Mouse (Mus musculus) gastrocnemius, adult 2 months (tissue): ENCODE measurements at regions not wholly inside any gene's neighbourhood (a gene's known extent, or its start where the extent isn't known, plus 50 kb on each side); places are given as distances from the start of the nearest gene placed in this dataset.

ENCODE experiments used
- DNase-seq: peaks from one replicate; pipeline ENCODE4 v3.0.0; 2022
- H3K27ac ChIP-seq: fragments of 200-600 bp; 2 replicates; pipeline ENCODE4 v1.8.1; 2022; ENCODE audit warnings: mild to moderate bottlenecking
- H3K4me3 ChIP-seq: fragments of 200-600 bp; 2 replicates; pipeline ENCODE4 v1.8.1; 2022; ENCODE audit warnings: mild to moderate bottlenecking, moderate library complexity
- CTCF ChIP-seq: fragments of 200-600 bp; IDR thresholded peaks from 2 replicates; pipeline ENCODE4 v1.8.1; 2022; ENCODE audit warnings: antibody characterized with exemption, mild to moderate bottlenecking, moderate library complexity
- intact Hi-C: fragments of 180-260 bp; cut with DNase I; formaldehyde crosslinking; loops from one replicate; pipeline ENCODE4 v1.15.1; 2025

DNA sequence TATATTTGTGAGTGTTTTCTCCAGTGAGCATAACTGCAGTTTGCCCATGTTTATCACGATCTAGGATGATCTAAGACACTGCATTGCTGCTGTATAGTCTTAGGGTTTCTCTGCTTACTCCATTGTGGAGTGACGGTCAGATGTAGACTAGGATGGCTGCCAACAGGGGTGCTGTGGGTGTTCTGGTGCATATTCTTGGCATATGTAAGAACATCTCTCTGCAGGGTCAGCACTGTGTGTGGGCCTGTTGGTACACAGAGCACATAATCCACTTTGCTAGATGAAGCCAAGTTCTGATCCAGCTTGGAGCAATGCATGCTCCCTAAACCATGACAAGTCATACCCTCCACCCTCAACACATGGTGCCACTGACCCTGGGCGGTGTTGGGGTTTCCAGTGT is 375.4 kb downstream of the Glrx3 start:
- H3K27ac ChIP-seq, result no peak overlapping the region
- DNase-seq, result no peak
- intact Hi-C loops, result no loop called here
- H3K4me3 ChIP-seq, result no peak overlapping the region
- no peak for TF ChIP-seq CTCF

DNA sequence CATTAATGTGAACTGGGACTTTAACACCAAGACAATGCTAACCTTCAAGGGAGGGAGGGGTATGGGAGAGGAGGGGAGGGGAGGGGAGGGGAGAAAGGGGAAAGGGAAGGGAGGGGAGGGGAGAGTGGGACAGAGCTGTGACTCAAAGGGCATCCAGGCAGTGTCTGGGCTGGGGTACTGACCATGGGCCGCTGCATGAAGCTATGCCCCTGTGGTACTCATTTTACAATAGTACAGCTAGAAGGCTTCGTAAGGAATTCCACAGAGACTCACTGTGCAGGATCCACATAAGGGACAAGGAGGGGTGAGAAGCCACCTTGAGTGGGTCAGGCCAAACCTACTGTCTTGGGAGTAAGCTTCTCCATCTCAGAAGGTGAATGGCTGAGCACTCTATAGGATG is 403.1 kb downstream of the Glrx3 start:
- no peak for DNase-seq
- intact Hi-C loops, result no loop called here
- H3K27ac ChIP-seq, result no peak overlapping the region
- TF ChIP-seq CTCF, result no peak
- no peak overlapping the region for H3K4me3 ChIP-seq

DNA sequence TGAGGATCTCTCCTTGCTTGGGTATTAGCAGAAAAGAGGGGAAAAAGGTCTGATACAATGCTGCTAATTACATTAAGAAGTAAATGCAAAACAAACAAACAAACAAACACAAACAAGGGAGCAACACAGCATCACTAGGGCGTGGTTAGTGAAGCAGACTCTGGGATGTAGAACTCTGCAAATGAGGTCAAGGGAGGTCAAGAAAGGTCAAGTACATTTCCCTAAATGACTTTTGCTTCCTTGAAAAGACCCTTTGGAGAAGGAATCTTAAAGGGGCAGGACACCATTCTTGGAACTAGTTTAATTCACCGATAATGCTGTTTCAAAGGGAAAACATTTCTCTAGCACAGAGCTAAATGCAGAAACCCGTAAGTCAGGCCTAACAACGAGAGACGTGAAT is 403.6 kb downstream of the Glrx3 start:
- DNase-seq, result no peak
- TF ChIP-seq CTCF, result no peak
- Histone ChIP-seq H3K27ac (no peak overlapping the region), H3K4me3 (no peak overlapping the region)
- intact Hi-C loops, result no loop called here

DNA sequence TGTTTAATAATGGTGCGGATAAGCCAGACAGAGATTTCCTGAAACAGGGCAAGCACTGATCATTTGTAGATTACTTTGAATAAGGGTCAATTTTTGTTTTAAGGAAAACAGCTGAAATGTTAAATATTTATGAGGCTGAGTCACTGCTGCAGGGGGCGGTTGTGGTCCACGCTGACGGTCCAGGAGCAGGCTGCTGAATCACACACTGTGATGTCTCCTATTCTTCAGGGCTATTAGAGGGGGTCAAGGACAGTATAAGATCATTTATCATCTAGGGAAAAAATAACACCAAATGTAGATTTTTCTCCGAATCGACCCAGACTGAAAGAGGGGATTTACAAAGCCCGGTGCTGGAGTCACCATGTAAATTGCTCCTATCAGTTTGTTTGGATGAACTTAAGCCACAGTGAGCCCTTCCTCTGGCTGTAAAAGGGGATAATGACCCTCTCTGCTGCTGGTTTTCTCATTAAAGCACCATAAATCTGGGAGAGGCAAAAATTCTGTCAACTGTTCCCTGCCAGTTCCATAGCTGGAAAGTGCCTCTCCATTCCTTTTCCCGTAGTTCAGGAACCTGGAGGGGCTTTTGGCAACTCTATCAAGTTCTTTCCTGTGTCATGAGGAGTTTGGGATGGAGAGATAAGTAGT is 404.2 kb downstream of the Glrx3 start:
- Histone ChIP-seq H3K4me3 (no peak overlapping the region), H3K27ac (no peak overlapping the region)
- intact Hi-C loops, result no loop called here
- no peak for DNase-seq
- TF ChIP-seq CTCF, result no peak

DNA sequence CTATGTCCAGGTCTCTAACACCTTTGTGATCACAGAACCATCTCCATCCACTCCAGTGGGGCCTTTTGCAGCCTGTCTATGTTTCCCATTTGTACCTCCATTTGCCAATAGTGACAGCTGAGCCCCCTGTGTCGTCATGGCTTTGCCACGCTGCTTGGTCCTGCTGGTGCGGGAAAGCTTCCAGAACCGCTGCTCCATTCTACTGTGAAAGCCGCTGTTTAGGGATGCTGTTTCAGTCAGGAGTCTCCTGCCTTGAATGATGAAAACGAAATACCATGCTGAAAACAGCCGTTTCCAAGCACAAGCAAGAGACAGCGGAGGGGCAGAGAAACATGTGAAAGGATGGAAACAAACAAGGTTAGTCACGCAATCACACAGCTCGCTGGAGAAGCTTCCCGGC is 410.4 kb downstream of the Glrx3 start:
- no peak for DNase-seq
- no peak overlapping the region for H3K27ac ChIP-seq
- no peak for TF ChIP-seq CTCF
- H3K4me3 ChIP-seq, result no peak overlapping the region
- intact Hi-C loops, result no loop called here

DNA sequence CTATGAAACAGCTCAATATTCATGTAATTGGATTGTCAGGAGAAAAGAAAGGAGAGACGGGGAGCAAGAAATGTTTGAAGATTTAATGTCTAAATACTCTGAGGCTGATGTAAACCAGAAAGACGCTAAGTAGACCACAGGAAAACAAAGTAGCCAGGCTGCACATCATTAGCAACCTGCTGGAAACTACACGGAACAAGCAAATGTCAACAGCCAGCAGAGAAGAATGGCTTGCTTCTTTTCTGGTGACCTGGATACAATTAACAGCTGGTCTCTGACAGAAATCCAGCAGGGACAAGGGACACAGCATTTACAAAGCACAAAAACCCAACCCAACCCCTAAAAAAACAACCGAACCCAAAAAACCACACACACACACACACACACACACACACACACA is 413.6 kb downstream of the Glrx3 start:
- Histone ChIP-seq H3K27ac (no peak overlapping the region), H3K4me3 (no peak overlapping the region)
- no peak for DNase-seq
- TF ChIP-seq CTCF, result no peak
- intact Hi-C loops, result no loop called here

DNA sequence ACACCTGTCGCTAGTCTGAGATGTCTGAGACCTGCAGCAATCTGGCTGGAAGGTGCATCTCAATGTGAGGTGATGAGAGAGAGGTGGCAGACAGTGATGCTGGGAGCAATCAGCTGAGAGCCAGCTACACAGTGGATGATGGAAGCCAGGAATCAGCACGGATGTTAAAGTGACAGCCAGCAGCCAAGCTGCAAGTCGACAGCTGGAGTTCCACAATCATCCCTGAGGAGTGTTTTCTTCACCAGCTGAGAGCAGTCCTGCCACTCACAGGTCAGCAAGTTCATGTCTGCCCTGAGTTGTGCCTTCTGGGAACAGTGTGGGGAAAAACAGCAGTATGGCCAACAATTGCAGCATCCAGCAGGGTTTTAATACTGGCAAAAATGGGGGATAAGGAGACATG is 422.3 kb downstream of the Glrx3 start:
- H3K27ac ChIP-seq, result no peak overlapping the region
- intact Hi-C loops, result no loop called here
- no peak for DNase-seq
- H3K4me3 ChIP-seq, result no peak overlapping the region
- TF ChIP-seq CTCF, result no peak

DNA sequence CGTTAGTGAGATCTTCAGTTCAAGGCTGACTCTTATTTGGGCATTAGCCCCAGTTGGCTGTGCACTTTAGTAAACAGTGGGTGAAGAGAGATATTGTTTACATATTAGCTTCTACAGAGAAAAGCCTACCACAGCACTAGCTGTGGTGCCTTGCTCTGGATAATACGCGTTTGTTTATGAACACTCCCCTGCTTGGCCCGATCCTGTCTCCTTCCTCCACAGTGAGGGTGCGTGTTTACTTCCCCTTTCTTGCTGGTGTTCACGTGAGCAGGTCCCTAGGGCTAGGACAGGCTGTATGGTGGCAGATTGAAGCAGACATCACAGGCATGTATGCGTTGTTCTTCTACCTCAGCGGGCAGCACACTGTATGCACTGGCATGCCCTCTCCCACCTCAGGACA is 423.1 kb downstream of the Glrx3 start:
- intact Hi-C loops, result no loop called here
- Histone ChIP-seq H3K27ac (no peak overlapping the region), H3K4me3 (no peak overlapping the region)
- DNase-seq, result no peak
- TF ChIP-seq CTCF, result no peak

DNA sequence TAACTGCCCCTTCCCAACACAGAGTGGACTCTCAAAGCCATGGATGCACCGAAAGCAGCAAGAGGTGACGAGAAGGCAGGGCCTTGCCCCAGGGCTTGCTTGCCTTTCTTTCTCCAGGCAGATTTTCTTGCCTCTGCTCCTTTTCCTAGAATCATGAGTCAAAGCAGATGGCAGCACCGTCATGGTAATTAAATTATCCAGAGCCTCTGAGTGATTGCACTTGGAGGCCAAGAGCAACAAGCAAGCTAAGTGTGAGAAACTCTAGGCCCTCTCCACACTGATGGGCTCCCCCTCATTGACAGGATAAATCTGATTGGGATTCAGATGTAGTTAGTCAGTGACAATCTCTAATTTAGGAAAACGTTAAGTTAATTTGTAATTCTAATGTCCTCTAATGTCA is 427.5 kb downstream of the Glrx3 start:
- Histone ChIP-seq H3K4me3 (no peak overlapping the region), H3K27ac (no peak overlapping the region)
- intact Hi-C loops, result no loop called here
- DNase-seq, result no peak
- no peak for TF ChIP-seq CTCF

DNA sequence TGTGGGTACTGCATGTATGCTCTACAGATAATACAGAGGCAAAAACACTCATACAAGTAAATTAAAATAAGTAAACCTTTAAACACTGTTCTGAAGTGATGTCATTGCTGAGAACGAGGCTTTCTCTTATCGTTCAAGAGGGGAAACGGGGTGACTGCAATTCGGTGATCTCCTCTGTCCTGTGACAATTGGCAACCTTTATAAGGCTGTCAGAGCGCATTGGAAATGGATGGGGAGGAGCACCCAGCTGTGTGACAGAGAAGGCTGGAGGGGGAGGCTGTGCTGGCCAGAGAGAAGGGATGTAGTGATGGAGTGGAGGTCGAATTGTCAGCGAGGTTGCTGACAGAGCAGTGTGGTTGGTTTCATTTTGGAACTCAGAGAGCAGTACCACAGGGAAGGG is 428.0 kb downstream of the Glrx3 start:
- TF ChIP-seq CTCF, result no peak
- intact Hi-C loops, result no loop called here
- no peak for DNase-seq
- no peak overlapping the region for H3K27ac ChIP-seq
- H3K4me3 ChIP-seq, result no peak overlapping the region

DNA sequence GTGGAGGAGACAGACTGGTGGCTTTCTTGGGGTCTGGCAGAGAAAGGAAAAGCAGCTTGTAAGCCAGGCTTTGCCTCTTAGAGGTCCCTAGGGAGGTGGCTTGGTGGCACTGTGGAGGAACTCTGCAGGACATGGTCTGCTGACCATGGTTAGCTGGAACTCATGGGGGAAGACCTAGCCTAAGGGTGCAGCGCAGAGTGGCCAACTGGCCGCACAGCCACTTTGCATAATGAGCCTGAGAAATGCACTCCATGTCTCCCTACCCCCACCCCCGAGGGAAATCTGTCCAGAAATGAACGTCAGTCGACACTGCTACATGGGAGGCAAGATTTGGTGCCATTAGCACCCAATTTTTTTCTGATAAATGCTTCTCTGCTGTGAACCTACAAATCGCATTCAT is 429.5 kb downstream of the Glrx3 start:
- intact Hi-C loops, result no loop called here
- Histone ChIP-seq H3K27ac (no peak overlapping the region), H3K4me3 (no peak overlapping the region)
- DNase-seq, result no peak
- TF ChIP-seq CTCF, result no peak

DNA sequence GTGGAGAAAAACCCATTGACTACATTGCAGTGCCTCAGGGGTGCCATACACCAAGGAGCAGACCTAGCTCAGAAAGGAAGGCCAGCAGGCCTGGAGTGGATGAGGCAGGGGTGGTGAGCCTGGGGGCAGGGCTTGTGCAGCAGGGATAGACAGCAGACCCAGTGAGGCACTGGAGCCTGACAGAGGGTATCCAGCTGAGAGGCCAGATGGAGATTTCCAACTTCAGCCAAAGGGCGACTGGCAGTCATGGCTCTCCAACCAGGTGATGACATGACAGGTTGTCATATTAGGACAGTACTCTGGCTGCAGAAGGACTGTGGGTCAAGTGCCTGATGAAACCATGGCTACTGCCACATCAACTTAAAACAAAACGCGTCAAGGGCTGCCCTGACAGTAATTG is 431.1 kb downstream of the Glrx3 start:
- intact Hi-C loops, result no loop called here
- Histone ChIP-seq H3K27ac (no peak overlapping the region), H3K4me3 (no peak overlapping the region)
- TF ChIP-seq CTCF, result no peak
- no peak for DNase-seq

DNA sequence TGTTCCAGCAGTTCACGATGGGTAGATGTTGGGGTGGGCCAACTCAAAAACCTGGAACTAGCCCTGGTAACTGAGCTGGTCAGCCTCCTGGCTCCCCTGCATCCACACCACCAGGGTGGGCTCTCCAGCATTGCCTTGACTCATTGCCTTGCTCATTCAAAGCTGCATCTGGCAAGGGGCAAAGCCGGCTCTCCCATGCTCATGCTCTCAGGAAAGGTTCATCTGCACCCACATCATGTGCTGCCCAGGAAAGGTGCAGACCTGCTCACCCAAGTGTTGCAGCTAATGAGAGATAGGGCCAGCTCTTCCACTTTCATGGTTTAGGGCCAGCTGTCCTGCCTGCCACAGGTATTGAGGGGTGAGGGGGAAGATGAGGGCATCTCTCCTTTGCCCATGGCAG is 437.9 kb downstream of the Glrx3 start:
- no peak for DNase-seq
- TF ChIP-seq CTCF, result no peak
- Histone ChIP-seq H3K27ac (no peak overlapping the region), H3K4me3 (no peak overlapping the region)
- intact Hi-C loops, result no loop called here

DNA sequence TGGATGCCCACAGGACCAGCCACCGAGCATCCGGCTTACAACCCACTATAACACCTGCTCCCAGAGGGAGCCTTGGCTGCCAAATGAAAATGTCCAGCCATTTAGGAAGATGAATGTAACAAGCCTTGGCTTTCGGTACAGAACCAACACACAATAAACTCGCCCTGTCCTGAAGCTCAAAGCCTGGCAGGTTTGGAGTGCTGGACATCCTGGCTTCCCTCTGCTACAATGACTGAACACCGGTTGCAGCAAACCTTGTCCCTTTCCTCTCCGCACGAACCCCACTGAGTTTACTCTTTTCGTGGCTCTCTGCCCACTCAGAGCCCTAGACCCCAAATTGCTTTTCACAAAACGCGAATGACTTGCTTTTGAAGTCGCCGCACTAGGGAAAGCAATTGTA is 441.9 kb downstream of the Glrx3 start:
- no peak overlapping the region for H3K4me3 ChIP-seq
- no peak for TF ChIP-seq CTCF
- intact Hi-C loops, result no loop called here
- H3K27ac ChIP-seq, result no peak overlapping the region
- no peak for DNase-seq

DNA sequence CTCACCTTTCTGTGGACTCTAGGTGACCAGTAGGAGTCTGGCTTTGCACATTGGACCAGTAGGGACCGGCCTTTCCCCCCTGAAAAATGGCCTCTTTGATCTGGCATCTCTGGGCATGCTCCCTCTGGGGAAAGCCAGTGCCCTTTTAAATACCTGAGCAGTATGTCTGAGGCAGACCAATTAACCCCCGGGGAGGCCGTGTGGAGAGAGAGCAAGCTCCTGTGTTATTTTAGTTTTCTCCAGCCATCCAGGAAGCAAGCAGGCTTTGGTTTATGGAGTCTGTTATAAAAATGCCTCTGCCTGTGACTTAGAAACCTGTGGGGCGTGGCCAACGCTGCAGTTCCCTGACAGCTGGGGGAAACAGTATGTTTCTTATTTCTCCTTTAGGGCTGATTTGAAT is 445.5 kb downstream of the Glrx3 start:
- DNase-seq, result no peak
- intact Hi-C loops, result no loop called here
- Histone ChIP-seq H3K4me3 (no peak overlapping the region), H3K27ac (no peak overlapping the region)
- no peak for TF ChIP-seq CTCF
